Mouse (Mus musculus) MEL (cell line): ENCODE results near the gene Pla2g2f. TPM values are rescaled to one million over a fixed set of nuclear protein-coding genes. Genes with fewer than 3 reads are reported as not detected.

ENCODE experiments used
- DNase-seq: peaks from one replicate; pipeline ENCODE4 v3.0.0; 2011; ENCODE audit warnings: low read depth, low spot score
- H3K27ac ChIP-seq: 2 replicates; pipeline ENCODE4 v1.5.1; 2012; ENCODE audit warnings: low read depth, mild to moderate bottlenecking, control low read depth, low read length, moderate library complexity; ENCODE audit not compliant: control insufficient read depth
- H3K27me3 ChIP-seq, 2 experiments: fragments of 150-350 bp in 1 of 2; sonication (generic) in 1 of 2; 2 replicates each; pipeline ENCODE4 v1.6.1; 2012; ENCODE audit warnings: low read length in 2 of 2, mild to moderate bottlenecking in 2 of 2, improper control_type of control experiment in 1 of 2, moderate library complexity in 1 of 2; ENCODE audit not compliant: insufficient read depth in 2 of 2, control insufficient read depth in 1 of 2
- H3K36me3 ChIP-seq, 2 experiments: 2 replicates each; pipeline ENCODE4 v1.6.1; 2012 to 2014; ENCODE audit warnings: low read length in 2 of 2, improper control_type of control experiment in 1 of 2, inconsistent platforms in 1 of 2, mild to moderate bottlenecking in 1 of 2; ENCODE audit not compliant: insufficient read depth in 2 of 2, control insufficient read depth in 1 of 2
- H3K4me1 ChIP-seq, 2 experiments: fragments of 150-350 bp in 1 of 2; sonication (generic) in 1 of 2; 2 replicates each; pipeline ENCODE4 v1.6.1; 2012; ENCODE audit warnings: low read length in 2 of 2, improper control_type of control experiment in 1 of 2, mild to moderate bottlenecking in 1 of 2; ENCODE audit not compliant: insufficient read depth in 2 of 2, control insufficient read depth in 1 of 2
- H3K4me3 ChIP-seq, 2 experiments: fragments of 150-350 bp in 1 of 2; sonication (generic) in 1 of 2; 2 replicates each; pipeline ENCODE4 v1.5.1; 2012; ENCODE audit warnings: low read depth in 2 of 2, low read length in 2 of 2, mild to moderate bottlenecking in 2 of 2, moderate library complexity in 2 of 2, control low read depth in 1 of 2, improper control_type of control experiment in 1 of 2; ENCODE audit not compliant: control insufficient read depth in 1 of 2, insufficient read depth in 1 of 2
- H3K79me2 ChIP-seq: 2 replicates; pipeline ENCODE4 v1.6.1; 2012; ENCODE audit warnings: mild to moderate bottlenecking, low read length, moderate library complexity; ENCODE audit not compliant: control insufficient read depth, poor library complexity, insufficient read depth
- H3K9ac ChIP-seq: 2 replicates; pipeline ENCODE4 v1.6.1; 2012; ENCODE audit warnings: low read depth, mild to moderate bottlenecking, control low read depth, low read length, moderate library complexity; ENCODE audit not compliant: control insufficient read depth, poor library complexity, severe bottlenecking
- H3K9me3 ChIP-seq: fragments of 150-350 bp; sonication (generic); replicated peaks from 2 replicates; pipeline ENCODE4 v1.6.1; 2012; ENCODE audit warnings: mild to moderate bottlenecking, low read length, improper control_type of control experiment, moderate library complexity; ENCODE audit not compliant: insufficient read depth
- CTCF ChIP-seq, 3 experiments: IDR thresholded peaks in 2 of 3; conservative IDR thresholded peaks in 1 of 3; 2 replicates each; pipeline ENCODE4 v1.5.1; 2011 to 2012; ENCODE audit warnings: low read length in 3 of 3, low read depth in 2 of 3, mild to moderate bottlenecking in 2 of 3, improper control_type of control experiment in 1 of 3, inconsistent platforms in 1 of 3, mixed read lengths in 1 of 3, moderate library complexity in 1 of 3; ENCODE audit not compliant: control insufficient read depth in 1 of 3, insufficient read depth in 1 of 3, poor library complexity in 1 of 3, severe bottlenecking in 1 of 3
- E2F4 ChIP-seq: IDR thresholded peaks from 2 replicates; pipeline ENCODE4 v1.6.1; 2011; ENCODE audit warnings: low read depth, low read length, improper control_type of control experiment, borderline replicate concordance
- ELF1 ChIP-seq: IDR thresholded peaks from 2 replicates; pipeline ENCODE4 v1.6.1; 2014; ENCODE audit warnings: low read depth, mild to moderate bottlenecking, inconsistent platforms, low read length, improper control_type of control experiment, moderate library complexity
- GABPA ChIP-seq: IDR thresholded peaks from 2 replicates; pipeline ENCODE4 v1.6.1; 2012; ENCODE audit warnings: low read depth, mild to moderate bottlenecking, inconsistent platforms, low read length, improper control_type of control experiment, moderate library complexity
- MAFK ChIP-seq: IDR thresholded peaks from 2 replicates; pipeline ENCODE4 v1.6.1; 2011; ENCODE audit warnings: low read depth, mild to moderate bottlenecking, low read length, improper control_type of control experiment, borderline replicate concordance
- MAZ ChIP-seq: IDR thresholded peaks from 2 replicates; pipeline ENCODE4 v1.6.1; 2012; ENCODE audit warnings: low read depth, mild to moderate bottlenecking, inconsistent platforms, low read length, improper control_type of control experiment
- MYB ChIP-seq: IDR thresholded peaks from 2 replicates; pipeline ENCODE4 v1.6.1; 2011; ENCODE audit warnings: mild to moderate bottlenecking, low read depth, low read length, improper control_type of control experiment
- NRF1 ChIP-seq: IDR thresholded peaks from 2 replicates; pipeline ENCODE4 v1.6.1; 2014; ENCODE audit warnings: low read depth, mild to moderate bottlenecking, inconsistent platforms, low read length, improper control_type of control experiment, moderate library complexity; ENCODE audit not compliant: poor library complexity, insufficient read depth, severe bottlenecking
- POLR2AphosphoS2 ChIP-seq: IDR thresholded peaks from 2 replicates; pipeline ENCODE4 v1.6.1; 2011; ENCODE audit warnings: low read length, improper control_type of control experiment
- RAD21 ChIP-seq: IDR thresholded peaks from 2 replicates; pipeline ENCODE4 v1.6.1; 2011; ENCODE audit warnings: mild to moderate bottlenecking, low read depth, low read length, improper control_type of control experiment
- RCOR1 ChIP-seq: IDR thresholded peaks from 2 replicates; pipeline ENCODE4 v1.6.1; 2012; ENCODE audit warnings: low read depth, mild to moderate bottlenecking, inconsistent platforms, low read length, improper control_type of control experiment
- TAL1 ChIP-seq: IDR thresholded peaks from 2 replicates; pipeline ENCODE4 v1.6.1; 2012; ENCODE audit warnings: mild to moderate bottlenecking, inconsistent platforms, low read length, moderate library complexity, mixed read lengths
- TBP ChIP-seq: IDR thresholded peaks from 2 replicates; pipeline ENCODE4 v1.8.0; 2011; ENCODE audit warnings: low read depth, low read length, improper control_type of control experiment
- ZMIZ1 ChIP-seq: IDR thresholded peaks from 2 replicates; pipeline ENCODE4 v1.6.1; 2012; ENCODE audit warnings: low read depth, mild to moderate bottlenecking, inconsistent platforms, low read length, improper control_type of control experiment, moderate library complexity
- polyA plus RNA-seq, 2 experiments: library from polyadenylated mRNA; stranded (reverse) in 1 of 2; unstranded in 1 of 2; fragments of >175 nt in 1 of 2; fragments of >200 nt in 1 of 2; gene quantifications; 2 replicates each; pipeline versions ENCODE4 v1.2.1 to v1.2.4; 2012; ENCODE audit warnings: low replicate concordance in 2 of 2, low read depth in 1 of 2; ENCODE audit not compliant: insufficient read length in 2 of 2, insufficient read depth in 1 of 2, missing spikeins in 1 of 2
- total RNA-seq: library from RNA; depleted of rRNA; stranded (reverse); fragments of 300-350 nt; gene quantifications from 2 replicates; pipeline ENCODE4 v1.2.3, GENCODE M21; 2012; rRNA removed

Pla2g2f gene
- total and polyA plus RNA-seq, 3 experiments = not detected

DNA sequence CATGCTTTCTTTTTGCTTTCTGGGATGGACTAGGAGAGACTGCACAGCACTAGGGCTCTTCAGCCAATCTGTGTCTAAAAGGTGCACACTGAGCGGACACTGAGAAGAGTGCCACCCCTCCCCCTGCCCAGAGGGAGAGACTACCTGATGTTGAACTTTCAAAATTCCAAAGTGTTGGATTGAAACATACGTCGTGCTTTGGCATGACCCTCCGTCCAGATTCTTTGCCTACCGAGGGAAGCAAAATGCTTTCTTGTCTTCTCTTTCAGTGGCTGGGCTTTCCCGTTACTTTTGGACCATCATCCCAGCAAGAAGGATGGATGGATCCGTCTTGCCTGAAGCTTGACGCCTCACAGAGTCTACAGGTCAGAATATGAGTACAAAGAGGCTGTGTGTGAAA lies 56.3 kb downstream of the Pla2g2f start:
- H3K36me3 ChIP-seq = no peaks in the 10 kb centered on the region
- no peaks in the 10 kb centered on the region for H3K27me3 ChIP-seq
- H3K4me1 ChIP-seq = no peaks in the 10 kb centered on the region
- no peak overlapping the region for H3K4me3 ChIP-seq
- H3K79me2 ChIP-seq = no peaks in the 10 kb centered on the region
- no peak overlapping the region for H3K27ac ChIP-seq
- DNase-seq = no peak
- TF ChIP-seq NRF1 = no peak
- TF ChIP-seq ELF1 = no peak
- no peak for TF ChIP-seq TAL1
- no peak for TF ChIP-seq MAFK
- no peak for TF ChIP-seq ZMIZ1
- no peak for TF ChIP-seq MAZ
- no peak for TF ChIP-seq GABPA
- no peak for TF ChIP-seq MYB
- no peak for TF ChIP-seq TBP
- TF ChIP-seq E2F4 = no peak
- TF ChIP-seq CTCF (IDR thresholded peaks at IDR 0.05 in 2 of 3, conservative IDR thresholded peaks at IDR 0.05 in 1 of 3; ENCODE audit: control insufficient read depth in 1 of 3, insufficient read depth in 1 of 3, low read depth in 2 of 3, low read length in 3 of 3, poor library complexity in 1 of 3, severe bottlenecking in 1 of 3) = no peak
- no peak for TF ChIP-seq POLR2AphosphoS2
- TF ChIP-seq RCOR1 = no peak
- no peak for TF ChIP-seq RAD21
- H3K9me3 ChIP-seq = no peaks in the 10 kb centered on the region
- no peak overlapping the region for H3K9ac ChIP-seq

Other genes starting within 250 kb of the Pla2g2f start
- not detected in 2 replicates for gene Vwa5b1, start 121.7 kb downstream of the Pla2g2f start, total RNA-seq
- not detected for gene Vwa5b1, start 121.7 kb downstream of the Pla2g2f start, polyA plus RNA-seq
- gene Pla2g2c, start 32.8 kb downstream of the Pla2g2f start, total RNA-seq = not detected in 2 replicates
- not detected for gene Pla2g2c, start 32.8 kb downstream of the Pla2g2f start, polyA plus RNA-seq
- gene Ubxn10, start 20.5 kb downstream of the Pla2g2f start, total RNA-seq = not detected in 2 replicates
- not detected for gene Ubxn10, start 20.5 kb downstream of the Pla2g2f start, polyA plus RNA-seq
- not detected in 2 replicates for gene Pla2g2d, start 18.1 kb upstream of the Pla2g2f start, total RNA-seq
- not detected for gene Pla2g2d, start 18.1 kb upstream of the Pla2g2f start, polyA plus RNA-seq
- not detected in 2 replicates for gene Pla2g5, start 105.9 kb upstream of the Pla2g2f start, total RNA-seq
- gene Pla2g5, start 105.9 kb upstream of the Pla2g2f start, polyA plus RNA-seq = not detected
- gene Gm13030, start 116.3 kb upstream of the Pla2g2f start, total RNA-seq = not detected in 2 replicates
- gene Gm13030, start 116.3 kb upstream of the Pla2g2f start, polyA plus RNA-seq = not detected
- gene Pla2g2e, start 120.3 kb upstream of the Pla2g2f start, total RNA-seq = not detected in 2 replicates
- gene Pla2g2e, start 120.3 kb upstream of the Pla2g2f start, polyA plus RNA-seq = not detected
- gene Otud3, start 156.3 kb upstream of the Pla2g2f start, total RNA-seq = 11.3 and 11.7 TPM in 2 replicates
- 10 to 100 TPM in 1 of 2 experiments, not detected in 1; 15.0 TPM for gene Otud3, start 156.3 kb upstream of the Pla2g2f start, polyA plus RNA-seq
- gene Rnf186, start 209.5 kb upstream of the Pla2g2f start, total RNA-seq = 0.19 TPM in 1 of 2 replicates, not detected in the other
- gene Rnf186, start 209.5 kb upstream of the Pla2g2f start, polyA plus RNA-seq = under 1 TPM in 1 of 2 experiments, not detected in 1; 0.61 TPM
- 22.0 and 24.7 TPM in 2 replicates for gene Tmco4, start 215.3 kb upstream of the Pla2g2f start, total RNA-seq
- gene Tmco4, start 215.3 kb upstream of the Pla2g2f start, polyA plus RNA-seq = 10 to 100 TPM in 1 of 2 experiments, not detected in 1; 16.5 TPM